Mouse (Mus musculus): ENCODE data around the gene Arhgap15. TPM values are rescaled to one million over a fixed set of nuclear protein-coding genes. Genes with fewer than 3 reads are reported as not detected.
A peak's percentile ranks its signal among the peaks of the same experiment; 100 is the strongest.
"Not testable (repeated sequence)": the region's sequence is repeated elsewhere in the genome, so short reads cannot be mapped to it uniquely, and the experiment has no call there.

Arhgap15 gene
- total RNA-seq (2021): 1 to 10 TPM; 1.4 to 1.8 TPM
- long read RNA-seq, experiment 1, partial matches to known transcripts: 1 of 3 reads
- long read RNA-seq, experiment 1, other reads (novel, unspliced or antisense): 0 of 3 reads
- long read RNA-seq, experiment 2, partial matches to known transcripts: 1 of 2 reads
- long read RNA-seq, experiment 2, other reads (novel, unspliced or antisense): 0 of 2 reads

- intact Hi-C loops (cut with DNase I): no loop called here
- DNase-seq: no peak
Observed at GRCm38 (mm10) chr2:43748287-43748983, at the start of gene Arhgap15. Gene Arhgap15, plus strand, starts transcription at chr2:43748824.

GRCm38 (mm10) chr2:43712611-43713138 is 35.9 kb upstream of the Arhgap15 start:
- intact Hi-C loops (cut with DNase I): no loop called here
- DNase-seq: no peak

- intact Hi-C loops (cut with DNase I): loop anchor here (1.0 kb wide), 2 partner anchors 129 to 180 kb away; no protein-coding TSS in a partner anchor
- DNase-seq: peak; percentile 60 to 70
Observed at GRCm38 (mm10) chr2:43722446-43723103, 26.0 kb upstream of the Arhgap15 start.

- DNase-seq: peak in 1 of 2 experiments; percentile 3
- intact Hi-C loops (cut with DNase I): no loop called here
Observed at GRCm38 (mm10) chr2:43723104-43723541, 25.5 kb upstream of the Arhgap15 start.

- intact Hi-C loops (cut with DNase I): no loop called here
- DNase-seq: no peak
Observed at GRCm38 (mm10) chr2:43727181-43727580, 21.4 kb upstream of the Arhgap15 start.

GRCm38 (mm10) chr2:43727693-43728092 is 20.9 kb upstream of the Arhgap15 start:
- intact Hi-C loops (cut with DNase I): no loop called here
- DNase-seq: no peak

- no peak for DNase-seq
- intact Hi-C loops (cut with DNase I): no loop called here
Observed at GRCm38 (mm10) chr2:43728831-43729230, 19.8 kb upstream of the Arhgap15 start.

GRCm38 (mm10) chr2:43732396-43732795 is 16.2 kb upstream of the Arhgap15 start:
- intact Hi-C loops (cut with DNase I): no loop called here
- no peak for DNase-seq

- DNase-seq; intact Hi-C loops (cut with DNase I): not testable (repeated sequence)
Observed at GRCm38 (mm10) chr2:43735071-43735470, 13.6 kb upstream of the Arhgap15 start.

GRCm38 (mm10) chr2:43737546-43737945 is 11.1 kb upstream of the Arhgap15 start:
- intact Hi-C loops (cut with DNase I): no loop called here
- no peak for DNase-seq

GRCm38 (mm10) chr2:43738562-43739112 is 10.0 kb upstream of the Arhgap15 start:
- DNase-seq: no peak
- intact Hi-C loops (cut with DNase I): no loop called here

GRCm38 (mm10) chr2:43739190-43739818 is 9.3 kb upstream of the Arhgap15 start:
- no peak for DNase-seq
- intact Hi-C loops (cut with DNase I): no loop called here

GRCm38 (mm10) chr2:43749321-43749720 is 697 bp downstream of the Arhgap15 start:
- intact Hi-C loops (cut with DNase I): no loop called here

GRCm38 (mm10) chr2:43755899-43756298 is 7.3 kb downstream of the Arhgap15 start:
- DNase-seq: no peak
- intact Hi-C loops (cut with DNase I): no loop called here

More at GRCm38 (mm10) chr2:43749321-43749720, 697 bp downstream of the Arhgap15 start:
- DNase-seq: no peak

- intact Hi-C loops (cut with DNase I): no loop called here
- no peak for DNase-seq
Observed at GRCm38 (mm10) chr2:43756626-43757025, 8.0 kb downstream of the Arhgap15 start.

GRCm38 (mm10) chr2:43761735-43762134 is 13.1 kb downstream of the Arhgap15 start:
- no peak for DNase-seq
- intact Hi-C loops (cut with DNase I): no loop called here

GRCm38 (mm10) chr2:43763279-43763678 is 14.7 kb downstream of the Arhgap15 start:
- intact Hi-C loops (cut with DNase I): no loop called here
- DNase-seq: no peak

- intact Hi-C loops (cut with DNase I): no loop called here
Observed at GRCm38 (mm10) chr2:43764456-43764855, 15.8 kb downstream of the Arhgap15 start.

GRCm38 (mm10) chr2:43766200-43766599 is 17.6 kb downstream of the Arhgap15 start:
- intact Hi-C loops (cut with DNase I): no loop called here
- no peak for DNase-seq

More at GRCm38 (mm10) chr2:43764456-43764855, 15.8 kb downstream of the Arhgap15 start:
- no peak for DNase-seq

GRCm38 (mm10) chr2:43769850-43770570 is 21.4 kb downstream of the Arhgap15 start:
- no peak for DNase-seq
- intact Hi-C loops (cut with DNase I): no loop called here

Data from heart, postnatal 14 days (tissue).